Mouse (Mus musculus): ENCODE results near the gene Fyttd1. TPM values are rescaled to one million over a fixed set of nuclear protein-coding genes. Genes with fewer than 3 reads are reported as not detected.
"Not testable (repeated sequence)": the region's sequence is repeated elsewhere in the genome, so short reads cannot be mapped to it uniquely, and the experiment has no call there.

Gene Fyttd1
- polyA plus RNA-seq, 1 experiment = not detected

DNA sequence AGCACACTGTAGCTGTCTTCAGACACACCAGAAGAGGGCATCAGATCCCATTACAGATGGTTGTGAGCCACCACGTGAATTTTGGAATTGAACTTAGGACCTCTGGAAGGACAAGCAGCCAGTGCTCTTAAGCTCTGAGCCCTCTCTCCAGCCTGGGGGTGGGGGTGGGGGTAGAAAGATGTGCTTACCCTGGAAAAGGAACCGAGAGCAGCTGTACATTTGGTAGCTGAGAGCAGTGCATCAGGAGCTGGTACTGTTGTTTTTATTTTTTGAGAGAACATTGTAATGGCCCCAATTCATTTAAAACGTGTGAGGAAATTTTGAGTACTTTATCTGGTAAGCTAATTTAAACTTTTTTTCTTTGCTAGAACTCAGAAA is 24.7 kb downstream of the Fyttd1 start:
- no peak overlapping the region for H3K4me3 ChIP-seq (ENCODE audit: insufficient read depth, low read depth, low read length)
- TF ChIP-seq POLR2A (IDR thresholded peaks at IDR 0.05; ENCODE audit: insufficient read depth, low read depth, low read length) = no peak
- WGBS = 50% methylated on average over 3 of the region's 3 CpGs
- no peaks in the 10 kb centered on the region for H3K4me1 ChIP-seq (ENCODE audit: control insufficient read depth, insufficient read depth, low read length)
- no peak overlapping the region for H3K27ac ChIP-seq (ENCODE audit: insufficient read depth, low read depth, low read length)

DNA sequence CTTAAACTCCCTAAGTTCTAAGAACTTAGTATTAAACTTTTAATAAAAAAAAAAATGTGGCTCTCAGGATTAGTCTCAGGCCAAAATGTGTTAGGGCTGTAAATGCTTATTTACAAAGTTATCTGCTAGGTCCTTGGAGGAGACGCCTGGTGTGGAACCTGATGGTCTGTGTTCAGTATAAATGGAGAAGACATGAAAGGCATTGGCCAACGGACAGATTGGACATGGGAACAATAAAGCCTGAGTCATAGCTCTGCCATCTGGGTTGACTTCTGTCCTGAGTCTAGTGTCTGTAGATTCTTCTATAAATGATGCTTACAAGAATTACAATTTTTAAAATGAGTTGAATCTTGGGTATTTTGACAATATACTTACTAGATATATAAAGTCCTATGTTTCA is 28.9 kb downstream of the Fyttd1 start:
- no peaks in the 10 kb centered on the region for H3K4me1 ChIP-seq (ENCODE audit: control insufficient read depth, insufficient read depth, low read length)
- TF ChIP-seq POLR2A (IDR thresholded peaks at IDR 0.05; ENCODE audit: insufficient read depth, low read depth, low read length) = no peak
- TF ChIP-seq CTCF (IDR thresholded peaks at IDR 0.05; ENCODE audit: insufficient read depth, low read depth, low read length) = no peak
- WGBS = 85% methylated on average over 2 of the region's 2 CpGs
- no peak overlapping the region for H3K4me3 ChIP-seq (ENCODE audit: insufficient read depth, low read depth, low read length)
- H3K27ac ChIP-seq (ENCODE audit: insufficient read depth, low read depth, low read length) = no peak overlapping the region

DNA sequence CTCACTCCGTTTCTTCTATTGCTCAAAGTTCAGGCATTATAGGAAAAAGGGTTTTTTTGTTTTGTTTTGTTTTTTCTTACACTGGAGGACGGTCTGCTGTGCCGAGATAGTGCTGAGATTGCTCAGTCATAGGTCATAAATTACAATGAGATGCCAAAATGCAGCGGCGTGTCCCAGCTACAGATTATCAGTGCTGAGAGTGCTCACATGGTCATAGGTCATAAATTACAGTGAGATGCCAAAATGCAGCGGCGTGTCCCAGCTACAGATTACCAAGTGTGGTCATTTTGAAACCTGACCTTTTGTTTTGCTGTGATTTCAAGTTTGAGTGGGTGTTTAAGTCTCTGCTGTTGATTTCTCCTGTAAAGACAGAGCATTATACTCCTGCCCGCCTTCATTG is 29.4 kb downstream of the Fyttd1 start:
- no peak overlapping the region for H3K27ac ChIP-seq (ENCODE audit: insufficient read depth, low read depth, low read length)
- no peaks in the 10 kb centered on the region for H3K4me1 ChIP-seq (ENCODE audit: control insufficient read depth, insufficient read depth, low read length)
- H3K4me3 ChIP-seq (ENCODE audit: insufficient read depth, low read depth, low read length) = no peak overlapping the region
- WGBS = 87% methylated on average over 8 of the region's 8 CpGs
- TF ChIP-seq POLR2A (IDR thresholded peaks at IDR 0.05; ENCODE audit: insufficient read depth, low read depth, low read length) = no peak
- TF ChIP-seq CTCF (IDR thresholded peaks at IDR 0.05; ENCODE audit: insufficient read depth, low read depth, low read length) = no peak

DNA sequence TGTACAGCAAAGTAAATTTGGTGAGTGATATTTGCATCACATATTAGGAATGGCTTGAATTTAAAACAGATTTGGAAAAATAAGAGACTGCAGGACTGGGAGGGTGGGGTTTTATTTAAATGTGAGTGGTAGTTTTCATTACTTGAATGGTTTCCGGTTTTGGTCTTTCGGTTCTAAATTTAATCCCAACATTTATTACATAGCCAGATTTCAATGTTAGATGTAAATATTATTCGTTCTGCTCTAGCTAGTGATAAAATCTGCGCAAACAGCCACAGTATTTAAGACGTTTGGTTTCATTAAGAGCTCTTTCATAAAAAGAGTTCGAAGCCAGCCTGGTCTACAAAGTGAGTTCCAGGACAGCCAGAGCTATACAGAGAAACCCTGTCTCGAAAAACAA is 35.9 kb downstream of the Fyttd1 start:
- Histone ChIP-seq H3K27ac (ENCODE audit: insufficient read depth, low read depth, low read length) (no peak overlapping the region), H3K4me1 (ENCODE audit: control insufficient read depth, insufficient read depth, low read length) (peaks cover 2% of the 10 kb centered on the region; the same call in 1 of the 2 replicates), H3K4me3 (ENCODE audit: insufficient read depth, low read depth, low read length) (no peak overlapping the region)
- 57% methylated on average over 7 of the region's 7 CpGs for WGBS
- TF ChIP-seq POLR2A (IDR thresholded peaks at IDR 0.05; ENCODE audit: insufficient read depth, low read depth, low read length) = no peak
- no peak for TF ChIP-seq CTCF (IDR thresholded peaks at IDR 0.05; ENCODE audit: insufficient read depth, low read depth, low read length)

DNA sequence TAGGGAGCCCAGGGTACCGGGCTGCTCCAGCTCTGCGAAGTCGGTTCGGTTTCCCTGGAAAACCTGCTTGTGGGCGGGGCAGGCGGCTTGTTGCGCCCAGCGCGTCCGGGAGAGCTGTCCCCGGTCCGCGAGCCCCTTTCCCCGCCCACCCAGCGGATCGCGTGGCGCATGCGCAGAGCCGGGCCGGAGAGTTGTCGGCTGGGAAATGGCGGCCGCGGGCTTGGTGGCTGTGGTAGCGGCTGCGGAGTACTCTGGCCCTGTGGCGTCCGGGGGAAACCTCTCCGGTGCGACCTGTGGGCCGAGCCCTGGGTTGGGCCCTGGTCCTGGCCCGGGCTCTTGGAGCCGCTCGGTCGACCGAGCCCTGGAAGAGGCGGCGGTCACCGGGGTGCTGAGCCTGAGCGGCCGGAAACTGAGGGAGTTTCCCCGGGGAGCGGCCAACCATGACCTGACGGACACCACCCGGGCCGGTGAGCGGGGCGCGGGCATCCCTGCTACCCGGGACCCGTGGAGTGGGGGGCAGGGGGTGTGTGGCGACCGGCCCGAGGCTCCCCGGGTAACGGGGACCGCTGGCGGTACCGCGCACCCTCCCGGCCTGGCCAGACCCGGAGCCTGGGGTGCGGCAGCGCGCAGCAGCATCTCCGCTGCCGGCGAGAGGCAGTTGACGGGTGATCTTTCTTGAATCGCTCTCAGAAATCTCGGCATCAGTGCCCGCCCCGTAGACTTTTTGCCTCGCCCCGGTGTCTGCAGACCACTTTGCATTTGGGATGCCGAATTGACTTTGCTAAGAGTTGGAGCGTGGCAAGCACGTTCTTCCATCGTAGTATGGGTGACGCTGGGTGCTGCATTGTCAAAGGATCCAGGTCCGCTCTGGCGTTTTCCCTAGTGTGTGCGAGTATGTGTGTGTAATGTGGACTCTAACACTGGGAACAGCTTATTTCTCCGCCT is 36.9 kb downstream of the Fyttd1 start, which contains the start of gene Lrch3:
Gene Lrch3, plus strand, starts transcription at position 164 of the 945 bp plus-strand sequence.
- TF ChIP-seq CTCF (IDR thresholded peaks at IDR 0.05; ENCODE audit: insufficient read depth, low read depth, low read length) = no peak
- TF ChIP-seq POLR2A (IDR thresholded peaks at IDR 0.05; ENCODE audit: insufficient read depth, low read depth, low read length) = peak; percentile 93
- H3K4me1 ChIP-seq (ENCODE audit: control insufficient read depth, insufficient read depth, low read length) = peaks cover 2% of the 10 kb centered on the region; the same call in 1 of the 2 replicates
- under 1% methylated on average over 84 of the region's 85 CpGs for WGBS
- peak within 1 kb of the TSS; percentile 89 for H3K4me3 ChIP-seq (ENCODE audit: insufficient read depth, low read depth, low read length)
- H3K27ac ChIP-seq (ENCODE audit: insufficient read depth, low read depth, low read length) = peak within 1 kb of the TSS; percentile 48

DNA sequence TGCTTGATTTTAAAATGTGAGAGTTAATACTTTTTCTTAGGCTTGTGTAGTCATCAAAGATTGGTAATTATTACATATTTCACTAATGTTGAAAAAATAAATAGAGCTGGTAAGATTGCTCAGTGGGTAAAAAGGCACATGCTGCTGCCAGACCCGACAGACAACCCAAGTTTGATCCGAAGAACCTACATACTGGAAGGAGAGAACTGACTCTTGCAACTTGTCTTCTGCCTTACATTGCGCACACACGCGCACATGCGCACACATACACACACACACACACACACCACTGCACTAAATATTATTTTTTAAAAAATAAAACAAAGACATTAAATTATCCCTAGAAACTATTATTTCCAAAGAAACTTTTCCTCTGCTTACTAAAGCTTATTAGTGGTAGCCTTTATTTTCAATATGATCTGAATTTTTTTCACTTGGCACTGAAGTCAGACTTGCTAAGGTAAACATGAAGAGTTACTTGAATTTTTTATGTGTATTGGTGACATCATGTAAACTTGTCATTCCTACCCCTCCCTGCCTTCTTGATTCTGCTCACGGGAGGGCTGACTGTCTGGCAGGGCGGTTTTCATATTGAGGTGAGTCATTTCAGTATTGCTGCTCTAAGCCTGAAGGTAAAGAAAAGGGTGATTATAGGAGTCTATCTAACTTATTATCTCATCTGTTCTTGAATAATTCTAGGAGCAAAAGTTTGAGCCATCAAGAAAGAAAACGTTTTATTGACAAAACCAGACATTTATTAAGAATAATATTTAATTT is 38.2 kb downstream of the Fyttd1 start:
- no peak for TF ChIP-seq CTCF (IDR thresholded peaks at IDR 0.05; ENCODE audit: insufficient read depth, low read depth, low read length)
- Histone ChIP-seq H3K4me3 (ENCODE audit: insufficient read depth, low read depth, low read length) (peak overlapping the region; percentile 7; the same call in 1 of the 2 replicates), H3K27ac (ENCODE audit: insufficient read depth, low read depth, low read length) (no peak overlapping the region), H3K4me1 (ENCODE audit: control insufficient read depth, insufficient read depth, low read length) (peaks cover 2% of the 10 kb centered on the region; the same call in 1 of the 2 replicates)
- 60% methylated on average over 9 of the region's 9 CpGs for WGBS

DNA sequence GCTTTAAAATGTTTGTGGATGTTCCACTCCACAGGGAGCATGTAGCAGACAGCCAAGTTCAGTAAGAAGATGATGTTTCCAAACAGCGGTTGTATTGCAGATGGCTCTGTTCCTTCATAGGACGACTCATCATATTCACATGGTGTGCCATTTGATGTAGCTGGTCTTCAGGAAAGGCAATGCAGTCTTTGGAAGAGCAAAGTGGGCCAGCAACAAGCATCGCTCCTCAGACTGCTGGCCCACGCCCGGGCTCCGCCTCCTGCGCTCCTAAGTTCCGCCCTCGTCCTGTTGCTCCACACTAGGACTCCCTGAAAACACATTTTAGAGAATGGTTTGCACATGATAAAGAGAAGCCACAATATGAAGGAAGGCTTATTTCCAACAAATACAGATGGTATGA is 49.3 kb downstream of the Fyttd1 start:
- not testable (repeated sequence) for H3K27ac ChIP-seq (ENCODE audit: insufficient read depth, low read depth, low read length); H3K4me1 ChIP-seq (ENCODE audit: control insufficient read depth, insufficient read depth, low read length); H3K4me3 ChIP-seq (ENCODE audit: insufficient read depth, low read depth, low read length)
- 87% methylated on average over 9 of the region's 9 CpGs for WGBS

DNA sequence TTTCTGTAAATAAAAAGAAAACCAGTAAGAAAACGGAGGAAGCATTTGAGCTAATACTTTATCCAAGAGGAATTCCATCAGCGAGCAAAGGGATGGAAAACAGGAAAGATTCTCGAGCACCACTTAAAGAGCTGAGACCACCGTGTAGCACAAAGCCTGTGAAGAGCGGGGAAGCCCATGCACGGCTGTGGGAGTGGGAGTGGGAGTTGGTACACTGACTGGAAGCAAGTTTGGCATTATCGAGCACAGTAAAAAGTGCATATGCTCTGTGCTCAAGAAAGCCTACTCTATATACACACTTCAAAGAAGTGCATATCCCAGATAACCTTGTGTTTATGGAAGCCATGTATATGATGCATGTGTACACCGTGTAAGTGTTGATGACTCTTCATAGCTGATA is 49.7 kb downstream of the Fyttd1 start:
- WGBS = 88% methylated on average over 8 of the region's 8 CpGs

DNA sequence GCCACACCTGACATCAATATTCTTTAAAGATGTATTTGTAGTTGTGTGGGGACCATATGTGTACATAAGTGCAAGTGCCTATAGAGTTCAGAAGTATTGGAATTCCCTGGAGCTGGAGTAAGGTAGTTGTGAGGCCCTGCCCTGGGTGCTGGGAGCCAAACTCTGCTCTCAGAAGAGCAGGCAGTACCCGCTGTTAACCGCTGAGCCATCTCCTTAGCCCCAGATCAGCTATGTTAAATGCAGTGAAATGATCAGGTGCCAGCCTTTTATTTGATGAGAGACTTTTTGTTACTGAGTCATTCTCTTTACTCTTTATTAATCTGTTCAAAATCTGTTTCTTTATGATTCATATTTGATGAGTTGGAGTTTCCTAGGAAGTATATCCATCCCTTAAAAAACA is 52.6 kb downstream of the Fyttd1 start:
- WGBS = 36% methylated on average over 2 of the region's 2 CpGs
- peaks cover 2% of the 10 kb centered on the region; the same call in 1 of the 2 replicates for H3K4me1 ChIP-seq (ENCODE audit: control insufficient read depth, insufficient read depth, low read length)
- H3K27ac ChIP-seq (ENCODE audit: insufficient read depth, low read depth, low read length) = no peak overlapping the region
- no peak overlapping the region for H3K4me3 ChIP-seq (ENCODE audit: insufficient read depth, low read depth, low read length)
- TF ChIP-seq CTCF (IDR thresholded peaks at IDR 0.05; ENCODE audit: insufficient read depth, low read depth, low read length) = no peak
- TF ChIP-seq POLR2A (IDR thresholded peaks at IDR 0.05; ENCODE audit: insufficient read depth, low read depth, low read length) = no peak

More for the DNA sequence above, 49.7 kb downstream of the Fyttd1 start:
- TF ChIP-seq CTCF (IDR thresholded peaks at IDR 0.05; ENCODE audit: insufficient read depth, low read depth, low read length) (no peak), POLR2A (IDR thresholded peaks at IDR 0.05; ENCODE audit: insufficient read depth, low read depth, low read length) (no peak)
- no peak overlapping the region for H3K4me3 ChIP-seq (ENCODE audit: insufficient read depth, low read depth, low read length)
- H3K27ac ChIP-seq (ENCODE audit: insufficient read depth, low read depth, low read length) = no peak overlapping the region
- peaks cover 2% of the 10 kb centered on the region; the same call in 1 of the 2 replicates for H3K4me1 ChIP-seq (ENCODE audit: control insufficient read depth, insufficient read depth, low read length)
